In the genomic region with DNA sequence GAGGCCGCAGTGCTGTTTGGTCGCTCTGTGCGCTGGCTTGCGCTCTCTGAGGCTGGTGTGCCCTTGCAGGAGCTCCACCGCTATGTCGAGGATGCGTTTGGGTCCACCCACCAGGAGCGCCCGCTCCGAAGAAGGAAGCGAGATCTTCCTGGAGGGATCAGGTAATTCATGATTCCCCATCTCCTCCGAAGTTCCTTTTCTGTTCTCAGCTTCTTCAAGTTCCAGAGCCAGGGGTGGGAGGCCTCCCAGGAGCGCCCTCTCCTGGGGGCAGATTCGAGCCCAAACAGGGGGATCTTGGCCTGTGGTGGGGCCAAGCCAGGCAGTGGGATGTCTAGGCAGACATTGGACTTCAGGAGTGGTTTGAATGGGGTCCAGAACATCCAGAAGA, we compare ENCODE assay signal across 9 mouse cellular contexts. TPM values are rescaled to one million over a fixed set of nuclear protein-coding genes. Genes with fewer than 3 reads are reported as not detected.
DNase-seq lines count a peak whose midpoint lies in the region; ATAC-seq and TF ChIP-seq lines count a peak whose summit lies in the region.
"Had no signal": no experiment of that assay in that cellular context is flagged by ENCODE, and none has a peak within 500 bp of the region (broad histone marks: within the 10 kb centered on the region; RNA-seq: fewer than 3 reads in every experiment).

No protein-coding gene starts in this region.

- H3K9me3 ChIP-seq in heart, embryonic 12.5 days (replicated peaks): peaks cover 16% of the 10 kb centered on the region

- intact Hi-C loops in left cerebral cortex, adult 2 months (cut with DNase I): no loop called here

- no peak for ATAC-seq in heart, embryonic 12.5 days (ENCODE audit: insufficient number of reproducible peaks, low FRiP score)

- H3K27me3 ChIP-seq in testis, adult 2 months (ENCODE audit: control insufficient read depth, insufficient read depth, low read length): no peaks in the 10 kb centered on the region
- H3K27me3 ChIP-seq in heart, embryonic 12.5 days (replicated peaks): peaks cover 25% of the 10 kb centered on the region

- H3K4me1 ChIP-seq in testis, adult 2 months (ENCODE audit: control insufficient read depth, insufficient read depth, low read length): peaks cover 31% of the 10 kb centered on the region
- H3K4me1 ChIP-seq in heart, embryonic 12.5 days (replicated peaks): peaks cover 36% of the 10 kb centered on the region

- peak overlapping the region; percentile 71 for H3K4me2 ChIP-seq in heart, embryonic 12.5 days

- no peak for TF ChIP-seq CTCF in testis, adult 2 months (IDR thresholded peaks at IDR 0.05; ENCODE audit: control insufficient read depth, insufficient read depth, insufficient replicate concordance, low read depth, low read length)
- no peak; the same call in none of the 2 replicates for TF ChIP-seq CTCF in left cerebral cortex, adult 2 months (IDR thresholded peaks at IDR 0.05)

- H3K27ac ChIP-seq in testis, adult 2 months (ENCODE audit: control insufficient read depth, insufficient read depth, low read depth, low read length): peak overlapping the region; percentile 93
- peak overlapping the region; percentile 90; the same call in 1 of the 2 replicates for H3K27ac ChIP-seq in heart, embryonic 12.5 days (ENCODE audit: poor library complexity, severe bottlenecking)
- no peak overlapping the region for H3K27ac ChIP-seq in left cerebral cortex, adult 2 months

- WGBS in heart, embryonic 12.5 days: 8% methylated on average over 14 of the region's 14 CpGs

- peak overlapping the region; percentile 84 for H3K4me3 ChIP-seq in testis, adult 2 months (ENCODE audit: control insufficient read depth, low read depth, low read length)
- H3K4me3 ChIP-seq in heart, embryonic 12.5 days: peak overlapping the region; percentile 51
- no peak overlapping the region for H3K4me3 ChIP-seq in left cerebral cortex, adult 2 months

- DNase-seq in testis, postnatal 14 days (ENCODE audit: low spot score): no peak
- DNase-seq in kidney, postnatal 4 days: peak; percentile 69 to 77
- DNase-seq in mesoderm, embryonic 11.5 days (ENCODE audit: low read depth, low spot score): peak; percentile 25
- DNase-seq in thymus, postnatal 14 days: peak; percentile 76
- no peak for DNase-seq in left cerebral cortex, adult 2 months (ENCODE audit: extremely low spot score in 1 of 2, low spot score in 2 of 2)
- no peak for DNase-seq in right cerebral cortex, adult 2 months (ENCODE audit: low spot score in 2 of 2)

- H3K36me3 ChIP-seq in testis, adult 2 months (ENCODE audit: control insufficient read depth, insufficient read depth, low read length): no peaks in the 10 kb centered on the region
- no peaks in the 10 kb centered on the region for H3K36me3 ChIP-seq in heart, embryonic 12.5 days

- TF ChIP-seq POLR2A in testis, adult 2 months (IDR thresholded peaks at IDR 0.05; ENCODE audit: control insufficient read depth, low read depth, low read length): no peak

- peak overlapping the region; percentile 64 for H3K9ac ChIP-seq in heart, embryonic 12.5 days

RNA-seq across cellular contexts. Expression of gene Ccdc114, which starts 0.6 kb away (rescaled TPM):
- polyA plus RNA-seq in testis, adult 2 months (2012; rRNA removed): 19.7 and 26.2 TPM in 2 replicates
- polyA plus RNA-seq in heart, embryonic 12.5 days (2016; fragmentation: Nextera tagmentation; extraction: Ambion mirVana): 2.4 and 3.5 TPM in 2 replicates
- total RNA-seq in left cerebral cortex, adult 2 months (2021): 1 to 10 TPM; 2.3 TPM

RNA-seq across cellular contexts. Expression of gene Emp3, which starts 3.2 kb away (rescaled TPM):
- polyA plus RNA-seq in testis, adult 2 months (2012; rRNA removed): 80.7 and 85.0 TPM in 2 replicates
- polyA plus RNA-seq in heart, embryonic 12.5 days (2016; fragmentation: Nextera tagmentation; extraction: Ambion mirVana): 63.1 and 69.0 TPM in 2 replicates
- total RNA-seq in left cerebral cortex, adult 2 months (2021): 1 to 10 TPM; 3.1 to 8.7 TPM

RNA-seq across cellular contexts. Expression of gene Tmem143, which starts 27.7 kb away (rescaled TPM):
- polyA plus RNA-seq in testis, adult 2 months (2012; rRNA removed): 8.1 and 8.8 TPM in 2 replicates
- 5.8 and 7.2 TPM in 2 replicates for polyA plus RNA-seq in heart, embryonic 12.5 days (2016; fragmentation: Nextera tagmentation; extraction: Ambion mirVana)
- total RNA-seq in left cerebral cortex, adult 2 months (2021): 10 to 100 TPM; 21.8 to 22.3 TPM

RNA-seq across cellular contexts. Expression of gene Syngr4, which starts 27.9 kb away (rescaled TPM):
- polyA plus RNA-seq in testis, adult 2 months (2012; rRNA removed): 758 and 764 TPM in 2 replicates
- polyA plus RNA-seq in heart, embryonic 12.5 days (2016; fragmentation: Nextera tagmentation; extraction: Ambion mirVana): 0.89 and 1.2 TPM in 2 replicates
- not detected for total RNA-seq in left cerebral cortex, adult 2 months (2021)
- total RNA-seq: neutrophil, adult 5-6 weeks had no signal

RNA-seq across cellular contexts. Expression of gene Grin2d, which starts 46.2 kb away (rescaled TPM):
- 21.1 and 22.3 TPM in 2 replicates for polyA plus RNA-seq in testis, adult 2 months (2012; rRNA removed)
- polyA plus RNA-seq in heart, embryonic 12.5 days (2016; fragmentation: Nextera tagmentation; extraction: Ambion mirVana): 0.37 and 0.42 TPM in 2 replicates
- 10 to 100 TPM; 13.4 to 14.7 TPM for total RNA-seq in left cerebral cortex, adult 2 months (2021)
- total RNA-seq: neutrophil, adult 5-6 weeks had no signal

Comparison
In these comparisons a context has a peak if more than half of its experiments do, and no peak if none do; other contexts are left out.
1. DNase-seq: peak in kidney, postnatal 4 days (2 of 2), mesoderm, embryonic 11.5 days (single experiment) and thymus, postnatal 14 days (single experiment); none in testis, postnatal 14 days (single experiment), left cerebral cortex, adult 2 months (0 of 2) and right cerebral cortex, adult 2 months (0 of 2).